Mouse (Mus musculus) liver, adult 2 months (tissue): Measurements from ENCODE around the gene Traf6.

ENCODE experiments used
- CTCF ChIP-seq: fragments of 200-500 bp; IDR thresholded peaks from 2 replicates; pipeline ENCODE4 v1.5.1; 2011; ENCODE audit warnings: low read depth, low read length, control low read depth
- POLR2A ChIP-seq: fragments of 200-500 bp; IDR thresholded peaks from 2 replicates; pipeline ENCODE4 v1.6.1; 2011; ENCODE audit warnings: low read length, control low read depth; ENCODE audit not compliant: insufficient read depth; ENCODE audit errors: extremely low read depth

- TF ChIP-seq CTCF (no peak), POLR2A (no peak)
Observed at GRCm38 (mm10) chr2:101699284-101699683, 21.1 kb downstream of the Traf6 start.
